Mouse (Mus musculus): ENCODE results near the gene Abi1. TPM values are rescaled to one million over a fixed set of nuclear protein-coding genes. Genes with fewer than 3 reads are reported as not detected.
"Not testable (repeated sequence)": the region's sequence is repeated elsewhere in the genome, so short reads cannot be mapped to it uniquely, and the experiment has no call there.

Abi1 gene
- total RNA-seq, 2 experiments from 2014 or later, result 143 to 145 TPM

DNA sequence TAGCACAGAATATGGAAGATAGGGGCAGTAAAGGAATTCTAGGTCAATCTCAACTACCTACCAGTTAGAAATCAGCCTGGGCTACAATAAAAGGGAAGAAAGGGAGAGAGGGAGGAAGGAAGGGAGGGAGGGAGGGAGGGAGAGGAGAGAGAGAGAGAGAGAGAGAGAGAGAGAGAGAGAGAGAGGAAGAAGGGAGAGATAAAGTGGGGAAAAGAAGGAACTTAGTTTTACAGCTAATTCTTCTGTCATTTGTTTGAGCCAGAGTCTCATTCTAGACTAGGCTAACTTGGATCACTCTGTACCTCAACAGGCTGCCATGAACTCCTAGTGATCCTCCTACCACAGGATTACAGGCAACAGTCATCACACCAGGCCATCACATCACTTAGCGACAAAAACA lies 4.6 kb downstream of the Abi1 start:
- DNase-seq (ENCODE audit: low spot score in 2 of 2), result no peak
- intact Hi-C loops (cut with DNase I), result loop anchor here (5.0 kb wide), 2 partner anchors 48 to 73 kb away; no protein-coding TSS in a partner anchor

GRCm38 (mm10) chr2:23034692-23035435 lies 5.2 kb downstream of the Abi1 start:
- intact Hi-C loops (cut with DNase I), result loop anchor here (5.0 kb wide), 2 partner anchors 48 to 73 kb away; no protein-coding TSS in a partner anchor
- no peak for DNase-seq (ENCODE audit: low spot score in 2 of 2)

- intact Hi-C loops (cut with DNase I), result no loop called here
- no peak for DNase-seq (ENCODE audit: low spot score in 2 of 2)
Measured at GRCm38 (mm10) chr2:23030631-23031030, 9.4 kb downstream of the Abi1 start.

- intact Hi-C loops (cut with DNase I), result no loop called here
Measured at GRCm38 (mm10) chr2:23028826-23029225, 11.2 kb downstream of the Abi1 start.

GRCm38 (mm10) chr2:23026379-23026778 lies 13.7 kb downstream of the Abi1 start:
- no peak for DNase-seq (ENCODE audit: low spot score in 2 of 2)
- intact Hi-C loops (cut with DNase I), result no loop called here

More at GRCm38 (mm10) chr2:23028826-23029225, 11.2 kb downstream of the Abi1 start:
- no peak for DNase-seq (ENCODE audit: low spot score in 2 of 2)

- intact Hi-C loops (cut with DNase I), result no loop called here
- no peak for DNase-seq (ENCODE audit: low spot score in 2 of 2)
Measured at GRCm38 (mm10) chr2:23023714-23024282, 16.2 kb downstream of the Abi1 start.

DNA sequence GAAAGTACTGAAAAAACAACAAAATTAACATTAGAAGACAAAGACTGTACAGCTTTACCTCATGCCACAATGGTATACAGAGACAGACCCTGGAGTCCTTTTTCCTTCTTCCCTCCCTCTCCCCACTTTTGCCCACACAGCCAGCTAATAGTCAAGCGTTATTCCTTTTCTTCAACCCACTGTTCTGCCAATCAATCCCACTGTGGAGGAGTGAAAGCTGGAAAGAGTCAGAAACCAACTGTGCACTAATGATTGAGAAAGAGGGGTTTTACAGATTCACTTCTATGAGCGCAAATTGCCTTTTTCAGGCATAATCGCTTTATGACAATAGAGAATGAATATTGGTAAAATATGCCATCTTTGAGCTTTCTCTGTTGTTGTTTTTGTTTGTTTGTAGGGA lies 17.0 kb downstream of the Abi1 start:
- intact Hi-C loops (cut with DNase I), result no loop called here
- no peak for DNase-seq (ENCODE audit: low spot score in 2 of 2)

- intact Hi-C loops (cut with DNase I), result no loop called here
- no peak for DNase-seq (ENCODE audit: low spot score in 2 of 2)
Measured at GRCm38 (mm10) chr2:23021721-23022120, 18.3 kb downstream of the Abi1 start.

- intact Hi-C loops (cut with DNase I), result no loop called here
- no peak for DNase-seq (ENCODE audit: low spot score in 2 of 2)
Measured at GRCm38 (mm10) chr2:23021320-23021719, 18.7 kb downstream of the Abi1 start.

GRCm38 (mm10) chr2:23019170-23019569 lies 20.9 kb downstream of the Abi1 start:
- no peak for DNase-seq (ENCODE audit: low spot score in 2 of 2)
- intact Hi-C loops (cut with DNase I), result no loop called here

- intact Hi-C loops (cut with DNase I), result no loop called here
- DNase-seq (ENCODE audit: low spot score in 2 of 2), result no peak
Measured at GRCm38 (mm10) chr2:23016121-23016520, 23.9 kb downstream of the Abi1 start.

GRCm38 (mm10) chr2:23015335-23015734 lies 24.7 kb downstream of the Abi1 start:
- intact Hi-C loops (cut with DNase I), result no loop called here
- no peak for DNase-seq (ENCODE audit: low spot score in 2 of 2)

- intact Hi-C loops (cut with DNase I); DNase-seq (ENCODE audit: low spot score in 2 of 2): not testable (repeated sequence)
Measured at GRCm38 (mm10) chr2:23014935-23015334, 25.1 kb downstream of the Abi1 start.

DNA sequence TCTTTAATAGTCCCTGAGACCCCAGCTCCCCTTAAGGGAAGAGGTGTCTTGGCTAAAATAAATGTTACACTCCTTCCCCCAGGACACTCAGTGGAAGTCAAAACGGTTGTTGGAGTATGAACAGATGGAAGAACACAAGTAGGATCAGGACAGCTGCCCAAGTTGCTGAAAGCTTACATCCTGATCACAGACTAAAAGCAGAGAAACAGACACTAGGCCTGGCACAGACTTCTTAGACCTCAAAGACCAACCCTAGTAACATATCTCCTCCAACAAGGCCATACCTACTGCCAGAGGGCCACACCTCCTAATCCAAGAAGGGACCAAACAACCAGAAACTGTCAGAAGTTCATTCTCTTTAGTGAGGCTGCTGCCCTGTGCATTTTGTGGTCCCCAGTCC lies 31.8 kb downstream of the Abi1 start:
- no peak for DNase-seq (ENCODE audit: low spot score in 2 of 2)
- intact Hi-C loops (cut with DNase I), result no loop called here

- no peak for DNase-seq (ENCODE audit: low spot score in 2 of 2)
- intact Hi-C loops (cut with DNase I), result no loop called here
Measured at GRCm38 (mm10) chr2:23007577-23007976, 32.5 kb downstream of the Abi1 start.

- intact Hi-C loops (cut with DNase I), result no loop called here
Measured at GRCm38 (mm10) chr2:23007149-23007548, 32.9 kb downstream of the Abi1 start.

DNA sequence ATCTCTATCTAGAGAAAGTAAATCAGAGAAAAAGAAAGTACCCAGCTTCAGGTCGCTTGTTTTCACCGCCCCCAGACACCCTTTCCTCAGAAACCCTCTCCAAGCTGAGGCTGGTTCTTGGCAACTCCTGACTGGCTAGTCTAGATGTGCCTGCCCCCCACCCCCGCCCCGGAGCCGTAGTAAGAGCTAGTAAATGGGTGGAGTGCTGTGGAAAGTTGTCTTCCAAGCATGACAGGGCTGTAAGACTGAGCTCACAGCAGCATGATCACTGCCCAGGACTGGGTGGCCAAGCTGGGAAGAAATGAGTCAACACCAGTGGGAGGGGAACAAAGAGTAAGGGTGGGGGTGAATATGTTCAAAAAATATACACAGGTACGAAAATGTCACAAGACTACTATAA lies 33.8 kb downstream of the Abi1 start:
- no peak for DNase-seq (ENCODE audit: low spot score in 2 of 2)
- intact Hi-C loops (cut with DNase I), result no loop called here

More at GRCm38 (mm10) chr2:23007149-23007548, 32.9 kb downstream of the Abi1 start:
- DNase-seq (ENCODE audit: low spot score in 2 of 2), result no peak

DNA sequence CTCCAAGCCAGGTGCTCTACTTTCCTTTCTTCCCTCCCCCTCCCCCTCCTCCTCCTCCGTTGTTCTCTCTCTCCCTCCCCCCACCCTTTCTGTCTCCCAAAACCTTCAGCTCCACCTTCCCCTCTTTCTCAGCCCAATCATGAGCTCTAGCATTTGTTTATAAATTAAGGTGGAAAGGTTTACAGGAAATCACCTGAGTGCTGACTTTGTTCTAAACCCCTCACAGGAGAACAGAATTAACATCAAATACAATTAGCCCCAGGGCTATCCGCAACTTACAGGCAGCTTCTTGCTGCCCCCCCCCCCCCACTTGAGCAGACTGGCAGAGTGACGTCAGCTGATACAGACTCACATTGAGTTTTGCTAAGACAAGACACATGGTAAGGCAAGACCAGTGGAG lies 37.4 kb downstream of the Abi1 start:
- intact Hi-C loops (cut with DNase I), result no loop called here
- DNase-seq (ENCODE audit: low spot score in 2 of 2), result no peak

- intact Hi-C loops (cut with DNase I), result no loop called here
Measured at GRCm38 (mm10) chr2:22999620-23000019, 40.4 kb downstream of the Abi1 start.

GRCm38 (mm10) chr2:22998804-22999203 lies 41.2 kb downstream of the Abi1 start:
- DNase-seq (ENCODE audit: low spot score in 2 of 2), result no peak
- intact Hi-C loops (cut with DNase I), result no loop called here

More at GRCm38 (mm10) chr2:22999620-23000019, 40.4 kb downstream of the Abi1 start:
- no peak for DNase-seq (ENCODE audit: low spot score in 2 of 2)

- intact Hi-C loops (cut with DNase I), result no loop called here
Measured at GRCm38 (mm10) chr2:22998015-22998414, 42.0 kb downstream of the Abi1 start.

More at GRCm38 (mm10) chr2:22998015-22998414, 42.0 kb downstream of the Abi1 start:
- no peak for DNase-seq (ENCODE audit: low spot score in 2 of 2)
